Comparison of ENCODE assay signal across 11 mouse cellular contexts in genomic region chr8:94702156-94702555, GRCm38 (mm10). TPM values are rescaled to one million over a fixed set of nuclear protein-coding genes. Genes with fewer than 3 reads are reported as not detected.
DNase-seq lines count a peak whose midpoint lies in the region; ATAC-seq and TF ChIP-seq lines count a peak whose summit lies in the region.
"Had no signal": no experiment of that assay in that cellular context is flagged by ENCODE, and none has a peak within 500 bp of the region (broad histone marks: within the 10 kb centered on the region; RNA-seq: fewer than 3 reads in every experiment).

No protein-coding gene starts in this region.

- H3K9me3 ChIP-seq in hindbrain, embryonic 12.5 days (replicated peaks): no peaks in the 10 kb centered on the region
- H3K9me3 ChIP-seq in hindbrain, embryonic 11.5 days (ENCODE audit: control insufficient read depth, low read length): no peaks in the 10 kb centered on the region
- H3K9me3 ChIP-seq in MEL (replicated peaks; ENCODE audit: insufficient read depth, low read length): no peaks in the 10 kb centered on the region
- H3K9me3 ChIP-seq in hindbrain, embryonic 15.5 days: no peaks in the 10 kb centered on the region
- no peaks in the 10 kb centered on the region for H3K9me3 ChIP-seq in midbrain, embryonic 13.5 days
- H3K9me3 ChIP-seq: embryonic facial prominence, embryonic 15.5 days had no signal

- no peak overlapping the region; the same call in 1 of the 2 replicates for H3K9ac ChIP-seq in hindbrain, embryonic 12.5 days
- H3K9ac ChIP-seq in hindbrain, embryonic 11.5 days (ENCODE audit: low read depth, low read length): no peak overlapping the region
- H3K9ac ChIP-seq in MEL (ENCODE audit: control insufficient read depth, low read depth, low read length, poor library complexity, severe bottlenecking): no peak overlapping the region
- no peak overlapping the region for H3K9ac ChIP-seq in hindbrain, embryonic 15.5 days
- no peak overlapping the region for H3K9ac ChIP-seq in midbrain, embryonic 13.5 days (replicated peaks)
- H3K9ac ChIP-seq: embryonic facial prominence, embryonic 15.5 days had no signal

- peak overlapping the region; percentile 44 for H3K4me2 ChIP-seq in hindbrain, embryonic 12.5 days (replicated peaks)
- no peak overlapping the region for H3K4me2 ChIP-seq in hindbrain, embryonic 11.5 days (replicated peaks; ENCODE audit: low read depth, low read length)
- peak overlapping the region; percentile 53 for H3K4me2 ChIP-seq in hindbrain, embryonic 15.5 days
- H3K4me2 ChIP-seq in midbrain, embryonic 13.5 days (replicated peaks): peak overlapping the region; percentile 50; the same call in 1 of the 2 replicates

- peaks cover 19% of the 10 kb centered on the region for H3K27me3 ChIP-seq in hindbrain, embryonic 12.5 days
- peaks cover 5% of the 10 kb centered on the region for H3K27me3 ChIP-seq in hindbrain, embryonic 11.5 days (ENCODE audit: control insufficient read depth, insufficient read depth, low read length)
- no peaks in the 10 kb centered on the region for H3K27me3 ChIP-seq in MEL (ENCODE audit: control insufficient read depth in 1 of 2, insufficient read depth in 2 of 2, low read length in 2 of 2)
- H3K27me3 ChIP-seq in hindbrain, embryonic 15.5 days: peaks cover 10% of the 10 kb centered on the region
- H3K27me3 ChIP-seq in midbrain, embryonic 13.5 days: peaks cover 15% of the 10 kb centered on the region

- no peak for ATAC-seq in hindbrain, embryonic 12.5 days (ENCODE audit: low FRiP score)
- no peak for ATAC-seq in hindbrain, embryonic 11.5 days (ENCODE audit: low FRiP score)
- ATAC-seq in hindbrain, embryonic 15.5 days (ENCODE audit: low FRiP score, low read depth): no peak
- ATAC-seq in midbrain, embryonic 13.5 days: no peak
- ATAC-seq in granulocyte monocyte progenitor cell, adult 5-6 weeks (replicated peaks; ENCODE audit: poor library complexity, severe bottlenecking): no peak

- no peak for TF ChIP-seq RAD21 in MEL (IDR thresholded peaks at IDR 0.05; ENCODE audit: low read depth, low read length)

- H3K4me3 ChIP-seq in hindbrain, embryonic 12.5 days: no peak overlapping the region
- H3K4me3 ChIP-seq in hindbrain, embryonic 11.5 days (ENCODE audit: low read depth, low read length): no peak overlapping the region
- peak overlapping the region; percentile 20 to 77 for H3K4me3 ChIP-seq in MEL (ENCODE audit: control insufficient read depth in 1 of 2, insufficient read depth in 1 of 2, low read depth in 2 of 2, low read length in 2 of 2)
- peak overlapping the region; percentile 46 for H3K4me3 ChIP-seq in hindbrain, embryonic 15.5 days
- no peak overlapping the region for H3K4me3 ChIP-seq in midbrain, embryonic 13.5 days (replicated peaks)

- no peak for DNase-seq in hindbrain, embryonic 11.5 days (ENCODE audit: low spot score)
- DNase-seq in MEL (ENCODE audit: low read depth, low spot score): peak; percentile 71
- no peak for DNase-seq in thymus, postnatal 10 days (ENCODE audit: low spot score in 2 of 2)
- DNase-seq in retina, embryonic 14.5 days (ENCODE audit: low spot score): no peak

- no peak overlapping the region for H3K27ac ChIP-seq in hindbrain, embryonic 12.5 days
- H3K27ac ChIP-seq in hindbrain, embryonic 11.5 days (ENCODE audit: low read depth, low read length): no peak overlapping the region
- H3K27ac ChIP-seq in MEL (ENCODE audit: control insufficient read depth, low read depth, low read length): no peak overlapping the region
- peak overlapping the region; percentile 80; the same call in 1 of the 2 replicates for H3K27ac ChIP-seq in hindbrain, embryonic 15.5 days (replicated peaks)
- H3K27ac ChIP-seq in midbrain, embryonic 13.5 days: no peak overlapping the region

- no peak for TF ChIP-seq EP300 in MEL (IDR thresholded peaks at IDR 0.05; ENCODE audit: low read depth in 1 of 2, low read length in 2 of 2)

- no peak for TF ChIP-seq POLR2A in MEL (IDR thresholded peaks at IDR 0.05; ENCODE audit: control insufficient read depth in 1 of 2, insufficient read depth in 1 of 2, low read depth in 1 of 2, low read length in 2 of 2, poor library complexity in 1 of 2)

- 84% methylated on average over 3 of the region's 3 CpGs for WGBS in hindbrain, embryonic 12.5 days
- WGBS in hindbrain, embryonic 11.5 days: 71% methylated on average over 3 of the region's 3 CpGs
- 61% methylated on average over 3 of the region's 3 CpGs for WGBS in hindbrain, embryonic 15.5 days
- 78% methylated on average over 3 of the region's 3 CpGs for WGBS in midbrain, embryonic 13.5 days

- no peaks in the 10 kb centered on the region for H3K79me2 ChIP-seq in MEL (ENCODE audit: control insufficient read depth, insufficient read depth, low read length, poor library complexity)

- no peaks in the 10 kb centered on the region for H3K36me3 ChIP-seq in hindbrain, embryonic 12.5 days
- H3K36me3 ChIP-seq in hindbrain, embryonic 11.5 days (ENCODE audit: control insufficient read depth, insufficient read depth, low read length): no peaks in the 10 kb centered on the region
- no peaks in the 10 kb centered on the region for H3K36me3 ChIP-seq in MEL (ENCODE audit: control insufficient read depth in 1 of 2, insufficient read depth in 2 of 2, low read length in 2 of 2)
- H3K36me3 ChIP-seq in hindbrain, embryonic 15.5 days: no peaks in the 10 kb centered on the region
- no peaks in the 10 kb centered on the region for H3K36me3 ChIP-seq in midbrain, embryonic 13.5 days
- H3K36me3 ChIP-seq: embryonic facial prominence, embryonic 15.5 days had no signal

- H3K4me1 ChIP-seq in hindbrain, embryonic 12.5 days: no peaks in the 10 kb centered on the region
- H3K4me1 ChIP-seq in hindbrain, embryonic 11.5 days (replicated peaks; ENCODE audit: control insufficient read depth, insufficient read depth, low read length): no peaks in the 10 kb centered on the region
- H3K4me1 ChIP-seq in MEL (ENCODE audit: control insufficient read depth in 1 of 2, insufficient read depth in 2 of 2, low read length in 2 of 2): peaks cover 0 to 4% of the 10 kb centered on the region in 2 experiments; a peak in 2 of 4 replicates
- no peaks in the 10 kb centered on the region for H3K4me1 ChIP-seq in hindbrain, embryonic 15.5 days (replicated peaks)
- no peaks in the 10 kb centered on the region for H3K4me1 ChIP-seq in midbrain, embryonic 13.5 days (replicated peaks)
- H3K4me1 ChIP-seq: embryonic facial prominence, embryonic 15.5 days had no signal

- TF ChIP-seq CTCF in MEL (IDR thresholded peaks at IDR 0.05 in 2 of 3, conservative IDR thresholded peaks at IDR 0.05 in 1 of 3; ENCODE audit: control insufficient read depth in 1 of 3, insufficient read depth in 1 of 3, low read depth in 2 of 3, low read length in 3 of 3, poor library complexity in 1 of 3, severe bottlenecking in 1 of 3): no peak

TF ChIP-seq in MEL, 35 proteins besides CTCF, POLR2A, EP300 and RAD21:
- TF ChIP-seq TCF12 (IDR thresholded peaks at IDR 0.05; ENCODE audit: low read depth, low read length) (no peak), ZNF384 (IDR thresholded peaks at IDR 0.05; ENCODE audit: low read depth, low read length) (0 out of 2 replicates have a peak, but pooled peaks have one; percentile 39), ELF1 (IDR thresholded peaks at IDR 0.05; ENCODE audit: low read depth, low read length) (0 out of 2 replicates have a peak, but pooled peaks have one; percentile 13), TBP (IDR thresholded peaks at IDR 0.05; ENCODE audit: low read depth, low read length) (0 out of 2 replicates have a peak, but pooled peaks have one; percentile 46)

RNA-seq across cellular contexts. Expression of gene Pllp, which starts 6.1 kb away (rescaled TPM):
- polyA plus RNA-seq in hindbrain, embryonic 12.5 days (2016; fragmentation: Nextera tagmentation; extraction: Ambion mirVana): 0.25 and 0.41 TPM in 2 replicates
- polyA plus RNA-seq in hindbrain, embryonic 11.5 days (2014; fragmentation: Nextera tagmentation; extraction: Ambion mirVana): 0.25 and 0.63 TPM in 2 replicates
- not detected in 2 replicates for total RNA-seq in MEL (2012; rRNA removed)
- polyA plus RNA-seq in MEL (2012; ENCODE audit: insufficient read depth in 1 of 2, insufficient read length in 2 of 2, low read depth in 1 of 2, low replicate concordance in 2 of 2, missing spikeins in 1 of 2): under 1 TPM in 1 of 2 experiments, not detected in 1; 0.06 TPM
- polyA plus RNA-seq in hindbrain, embryonic 15.5 days (2015; fragmentation: Nextera tagmentation; extraction: Ambion mirVana): 1.7 and 2.4 TPM in 2 replicates
- 0.21 and 0.43 TPM in 2 replicates for polyA plus RNA-seq in midbrain, embryonic 13.5 days (2015; fragmentation: Nextera tagmentation; extraction: Ambion mirVana)
- total RNA-seq in granulocyte monocyte progenitor cell, adult 5-6 weeks (2014; fragmentation: Nextera tagmentation): not detected in 2 replicates
- not detected in 2 replicates for total RNA-seq in granulocyte monocyte progenitor cell, adult 5-6 weeks (2017)

RNA-seq across cellular contexts. Expression of gene Arl2bp, which starts 35.8 kb away (rescaled TPM):
- polyA plus RNA-seq in hindbrain, embryonic 12.5 days (2016; fragmentation: Nextera tagmentation; extraction: Ambion mirVana): 205 and 223 TPM in 2 replicates
- polyA plus RNA-seq in hindbrain, embryonic 11.5 days (2014; fragmentation: Nextera tagmentation; extraction: Ambion mirVana): 65.2 and 94.5 TPM in 2 replicates
- total RNA-seq in MEL (2012; rRNA removed): 43.8 and 46.7 TPM in 2 replicates
- polyA plus RNA-seq in MEL (2012; ENCODE audit: insufficient read depth in 1 of 2, insufficient read length in 2 of 2, low read depth in 1 of 2, low replicate concordance in 2 of 2, missing spikeins in 1 of 2): 100 to 1,000 TPM in 1 of 2 experiments, 10 to 100 TPM in 1; 96.1 to 515 TPM
- polyA plus RNA-seq in hindbrain, embryonic 15.5 days (2015; fragmentation: Nextera tagmentation; extraction: Ambion mirVana): 183 and 186 TPM in 2 replicates
- 238 and 256 TPM in 2 replicates for polyA plus RNA-seq in midbrain, embryonic 13.5 days (2015; fragmentation: Nextera tagmentation; extraction: Ambion mirVana)
- 36.4 and 44.0 TPM in 2 replicates for total RNA-seq in granulocyte monocyte progenitor cell, adult 5-6 weeks (2014; fragmentation: Nextera tagmentation)
- total RNA-seq in granulocyte monocyte progenitor cell, adult 5-6 weeks (2017): 41.1 and 100 TPM in 2 replicates

RNA-seq across cellular contexts. Expression of gene Ccl22, which starts 43.2 kb away (rescaled TPM):
- not detected in 2 replicates for polyA plus RNA-seq in hindbrain, embryonic 12.5 days (2016; fragmentation: Nextera tagmentation; extraction: Ambion mirVana)
- polyA plus RNA-seq in hindbrain, embryonic 11.5 days (2014; fragmentation: Nextera tagmentation; extraction: Ambion mirVana): not detected in 2 replicates
- not detected in 2 replicates for total RNA-seq in MEL (2012; rRNA removed)
- polyA plus RNA-seq in MEL (2012; ENCODE audit: insufficient read depth in 1 of 2, insufficient read length in 2 of 2, low read depth in 1 of 2, low replicate concordance in 2 of 2, missing spikeins in 1 of 2): under 1 TPM in 1 of 2 experiments, not detected in 1; 0.06 TPM
- polyA plus RNA-seq in hindbrain, embryonic 15.5 days (2015; fragmentation: Nextera tagmentation; extraction: Ambion mirVana): not detected in 2 replicates
- not detected in 2 replicates for polyA plus RNA-seq in midbrain, embryonic 13.5 days (2015; fragmentation: Nextera tagmentation; extraction: Ambion mirVana)
- total RNA-seq in granulocyte monocyte progenitor cell, adult 5-6 weeks (2014; fragmentation: Nextera tagmentation): not detected in 2 replicates
- total RNA-seq in granulocyte monocyte progenitor cell, adult 5-6 weeks (2017): not detected in 2 replicates
- total RNA-seq: gastrocnemius, postnatal 36 days; left cerebral cortex, postnatal 14 days had no signal
- polyA plus RNA-seq: embryonic facial prominence, embryonic 15.5 days had no signal

Comparison
In these comparisons a context has a peak if more than half of its experiments do, and no peak if none do; other contexts are left out.
1. H3K4me3 ChIP-seq: peak in MEL (2 of 2) and hindbrain, embryonic 15.5 days (single experiment); none in hindbrain, embryonic 12.5 days (single experiment), hindbrain, embryonic 11.5 days (single experiment) and midbrain, embryonic 13.5 days (single experiment).